Mouse (Mus musculus): ENCODE data around the gene Rps6kb1. TPM values are rescaled to one million over a fixed set of nuclear protein-coding genes. Genes with fewer than 3 reads are reported as not detected.

Rps6kb1 gene
- total and polyA plus RNA-seq, 3 experiments = 39.3 to 73.6 (median 49.4) TPM

GRCm38 (mm10) chr11:86590066-86590465, 45.5 kb upstream of the Rps6kb1 start:
- H3K4me3 ChIP-seq (ENCODE audit: control insufficient read depth in 1 of 2, insufficient read depth in 1 of 2, low read depth in 2 of 2, low read length in 2 of 2) = no peak overlapping the region
- peaks cover 17% of the 10 kb centered on the region for H3K79me2 ChIP-seq (ENCODE audit: control insufficient read depth, insufficient read depth, low read length, poor library complexity)
- H3K27ac ChIP-seq (ENCODE audit: control insufficient read depth, low read depth, low read length) = no peak overlapping the region
- peaks cover 0 to 51% of the 10 kb centered on the region in 2 experiments; a peak in 2 of 4 replicates for H3K36me3 ChIP-seq (ENCODE audit: control insufficient read depth in 1 of 2, insufficient read depth in 2 of 2, low read length in 2 of 2)
- no peaks in the 10 kb centered on the region for H3K9me3 ChIP-seq (replicated peaks; ENCODE audit: insufficient read depth, low read length)
- no peak for DNase-seq (ENCODE audit: low read depth, low spot score)
- H3K27me3 ChIP-seq (ENCODE audit: control insufficient read depth in 1 of 2, insufficient read depth in 2 of 2, low read length in 2 of 2) = no peaks in the 10 kb centered on the region
- TF ChIP-seq ZNF384 (IDR thresholded peaks at IDR 0.05; ENCODE audit: low read depth, low read length) (0 out of 2 replicates have a peak, but pooled peaks have one; percentile 13), NRF1 (IDR thresholded peaks at IDR 0.05; ENCODE audit: insufficient read depth, low read depth, low read length, poor library complexity, severe bottlenecking) (no peak), POLR2AphosphoS5 (IDR thresholded peaks at IDR 0.05; ENCODE audit: borderline replicate concordance, low read depth, low read length) (no peak), HCFC1 (IDR thresholded peaks at IDR 0.05; ENCODE audit: low read depth, low read length) (no peak)
- H3K9ac ChIP-seq (ENCODE audit: control insufficient read depth, low read depth, low read length, poor library complexity, severe bottlenecking) = no peak overlapping the region
- peaks cover 29 to 33% of the 10 kb centered on the region in 2 experiments for H3K4me1 ChIP-seq (ENCODE audit: control insufficient read depth in 1 of 2, insufficient read depth in 2 of 2, low read length in 2 of 2)

GRCm38 (mm10) chr11:86588583-86589298, 44.1 kb upstream of the Rps6kb1 start:
- H3K79me2 ChIP-seq (ENCODE audit: control insufficient read depth, insufficient read depth, low read length, poor library complexity) = peaks cover 26% of the 10 kb centered on the region
- peak; percentile 56 for TF ChIP-seq ZNF384 (IDR thresholded peaks at IDR 0.05; ENCODE audit: low read depth, low read length)
- peak; percentile 79; the same call in 1 of the 2 replicates for TF ChIP-seq TBP (IDR thresholded peaks at IDR 0.05; ENCODE audit: low read depth, low read length)
- no peak for TF ChIP-seq UBTF (IDR thresholded peaks at IDR 0.05; ENCODE audit: borderline replicate concordance, insufficient read depth, low read depth, low read length)
- H3K36me3 ChIP-seq (ENCODE audit: control insufficient read depth in 1 of 2, insufficient read depth in 2 of 2, low read length in 2 of 2) = peaks cover 4 to 41% of the 10 kb centered on the region in 2 experiments; a peak in 3 of 4 replicates
- DNase-seq (ENCODE audit: low read depth, low spot score) = peak; percentile 47
- H3K27me3 ChIP-seq (ENCODE audit: control insufficient read depth in 1 of 2, insufficient read depth in 2 of 2, low read length in 2 of 2) = no peaks in the 10 kb centered on the region
- H3K4me1 ChIP-seq (ENCODE audit: control insufficient read depth in 1 of 2, insufficient read depth in 2 of 2, low read length in 2 of 2) = peaks cover 17 to 25% of the 10 kb centered on the region in 2 experiments
- peak overlapping the region; percentile 63 for H3K27ac ChIP-seq (ENCODE audit: control insufficient read depth, low read depth, low read length)
- H3K4me3 ChIP-seq (ENCODE audit: control insufficient read depth in 1 of 2, insufficient read depth in 1 of 2, low read depth in 2 of 2, low read length in 2 of 2) = no peak overlapping the region; a peak in 1 of 4 replicates
- peak overlapping the region; percentile 3; the same call in 1 of the 2 replicates for H3K9ac ChIP-seq (ENCODE audit: control insufficient read depth, low read depth, low read length, poor library complexity, severe bottlenecking)
- H3K9me3 ChIP-seq (replicated peaks; ENCODE audit: insufficient read depth, low read length) = no peaks in the 10 kb centered on the region

GRCm38 (mm10) chr11:86587830-86588229, 43.2 kb upstream of the Rps6kb1 start:
- Histone ChIP-seq H3K79me2 (ENCODE audit: control insufficient read depth, insufficient read depth, low read length, poor library complexity) (peaks cover 33% of the 10 kb centered on the region), H3K9me3 (replicated peaks; ENCODE audit: insufficient read depth, low read length) (no peaks in the 10 kb centered on the region), H3K4me3 (ENCODE audit: control insufficient read depth in 1 of 2, insufficient read depth in 1 of 2, low read depth in 2 of 2, low read length in 2 of 2) (peak overlapping the region; percentile 31 to 44), H3K27me3 (ENCODE audit: control insufficient read depth in 1 of 2, insufficient read depth in 2 of 2, low read length in 2 of 2) (no peaks in the 10 kb centered on the region), H3K9ac (ENCODE audit: control insufficient read depth, low read depth, low read length, poor library complexity, severe bottlenecking) (peak overlapping the region; percentile 72), H3K36me3 (ENCODE audit: control insufficient read depth in 1 of 2, insufficient read depth in 2 of 2, low read length in 2 of 2) (peaks cover 4 to 43% of the 10 kb centered on the region in 2 experiments; a peak in 3 of 4 replicates), H3K27ac (ENCODE audit: control insufficient read depth, low read depth, low read length) (peak overlapping the region; percentile 97), H3K4me1 (ENCODE audit: control insufficient read depth in 1 of 2, insufficient read depth in 2 of 2, low read length in 2 of 2) (peaks cover 20 to 26% of the 10 kb centered on the region in 2 experiments)
- DNase-seq (ENCODE audit: low read depth, low spot score) = peak; percentile 84
- TF ChIP-seq ZNF384 (IDR thresholded peaks at IDR 0.05; ENCODE audit: low read depth, low read length) (no peak), MEF2A (IDR thresholded peaks at IDR 0.05; ENCODE audit: extremely low read depth, insufficient replicate concordance, low read depth, low read length, poor library complexity, severe bottlenecking) (no peak), TCF12 (IDR thresholded peaks at IDR 0.05; ENCODE audit: low read depth, low read length) (0 out of 2 replicates have a peak, but pooled peaks have one; percentile 38), ZMIZ1 (IDR thresholded peaks at IDR 0.05; ENCODE audit: low read depth, low read length) (no peak), POLR2A (IDR thresholded peaks at IDR 0.05; ENCODE audit: control insufficient read depth in 1 of 2, insufficient read depth in 1 of 2, low read depth in 1 of 2, low read length in 2 of 2, poor library complexity in 1 of 2) (peak in 1 of 2 experiments; percentile 48; a peak in 1 of 4 replicates), CHD1 (IDR thresholded peaks at IDR 0.05; ENCODE audit: low read depth, low read length) (peak; percentile 66; the same call in 1 of the 2 replicates), CHD2 (IDR thresholded peaks at IDR 0.05; ENCODE audit: low read length) (no peak), GABPA (IDR thresholded peaks at IDR 0.05; ENCODE audit: low read depth, low read length) (no peak), UBTF (IDR thresholded peaks at IDR 0.05; ENCODE audit: borderline replicate concordance, insufficient read depth, low read depth, low read length) (peak; percentile 65; the same call in 1 of the 2 replicates), NELFE (IDR thresholded peaks at IDR 0.05; ENCODE audit: low read depth, low read length) (no peak), MYB (IDR thresholded peaks at IDR 0.05; ENCODE audit: low read depth, low read length) (no peak), RCOR1 (IDR thresholded peaks at IDR 0.05; ENCODE audit: low read depth, low read length) (0 out of 2 replicates have a peak, but pooled peaks have one; percentile 20), ZC3H11A (IDR thresholded peaks at IDR 0.05; ENCODE audit: low read depth, low read length) (no peak), TBP (IDR thresholded peaks at IDR 0.05; ENCODE audit: low read depth, low read length) (peak; percentile 84), BHLHE40 (IDR thresholded peaks at IDR 0.05; ENCODE audit: borderline replicate concordance, low read depth, low read length) (no peak), MAFK (IDR thresholded peaks at IDR 0.05; ENCODE audit: borderline replicate concordance, low read depth, low read length) (no peak), SIN3A (IDR thresholded peaks at IDR 0.05; ENCODE audit: low read length) (no peak; the same call in 1 of the 2 replicates), POLR2AphosphoS5 (IDR thresholded peaks at IDR 0.05; ENCODE audit: borderline replicate concordance, low read depth, low read length) (0 out of 2 replicates have a peak, but pooled peaks have one; percentile 32), TAL1 (IDR thresholded peaks at IDR 0.05; ENCODE audit: low read length) (0 out of 2 replicates have a peak, but pooled peaks have one; percentile 18)
